Mouse (Mus musculus): ENCODE data around the gene Ninj1. TPM values are rescaled to one million over a fixed set of nuclear protein-coding genes. Genes with fewer than 3 reads are reported as not detected.
A peak's percentile ranks its signal among the peaks of the same experiment; 100 is the strongest.

Ninj1 gene
- polyA plus RNA-seq, 1 experiment: 28.6 TPM

DNA sequence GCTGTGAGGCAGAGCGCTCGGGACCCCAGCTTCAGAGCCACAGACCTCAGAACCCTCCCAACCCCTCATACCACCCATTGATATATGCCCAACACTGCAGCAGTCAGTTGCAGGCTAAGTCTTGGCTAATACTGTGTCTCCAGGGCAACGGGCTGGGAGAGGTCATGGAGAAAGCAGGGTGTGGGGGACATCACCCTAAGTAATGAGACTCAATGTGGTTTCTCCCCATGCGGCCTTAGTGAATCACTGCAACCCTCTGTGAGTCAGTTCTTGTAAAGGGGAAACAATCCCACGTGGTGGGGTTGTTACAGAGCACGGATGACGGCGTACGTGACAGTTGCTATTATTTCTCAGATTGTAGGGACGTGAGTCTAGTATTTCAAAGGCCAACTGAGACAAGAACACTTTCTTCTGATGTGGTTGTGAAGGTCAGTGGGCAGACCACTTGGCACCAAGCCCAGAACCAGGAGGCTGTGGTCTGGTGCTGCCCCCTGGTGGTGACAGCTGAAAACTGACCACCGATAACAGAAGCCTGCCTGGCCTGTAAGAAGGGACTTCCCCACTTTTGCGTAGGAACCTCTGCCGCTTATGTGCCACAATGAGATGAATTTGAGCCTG, 18.2 kb downstream of the Ninj1 start:
- Histone ChIP-seq H3K4me3 (ENCODE audit: insufficient read depth, low read length) (no peak overlapping the region), H3K4me1 (ENCODE audit: control insufficient read depth, insufficient read depth, low read length) (no peaks in the 10 kb centered on the region), H3K27ac (ENCODE audit: insufficient read depth, low read length) (no peak overlapping the region)
- TF ChIP-seq POLR2A (IDR thresholded peaks at IDR 0.05; ENCODE audit: low read depth, low read length): no peak
- TF ChIP-seq CTCF (IDR thresholded peaks at IDR 0.05; ENCODE audit: borderline replicate concordance, insufficient read depth, low read length): peak; percentile 70

DNA sequence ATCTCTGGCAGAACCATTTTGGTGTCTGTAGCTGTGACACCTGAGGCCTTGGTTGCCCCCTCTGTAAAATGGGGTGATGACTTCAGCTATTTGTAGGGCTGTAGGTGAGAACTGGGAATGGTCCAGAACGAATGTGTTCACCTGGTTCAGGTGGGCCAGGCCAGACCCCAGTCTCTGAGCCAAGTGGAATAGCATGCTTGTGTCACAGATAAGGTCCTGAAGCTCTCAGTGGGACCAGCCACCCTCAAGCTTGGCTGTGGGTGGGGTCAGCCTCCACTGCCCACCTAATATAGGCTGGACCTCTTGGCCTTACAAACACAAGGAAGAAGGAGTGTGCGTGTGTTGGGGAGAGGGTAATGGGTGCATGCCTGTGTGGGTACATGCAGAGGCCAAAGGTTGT, 19.1 kb downstream of the Ninj1 start:
- TF ChIP-seq CTCF (IDR thresholded peaks at IDR 0.05; ENCODE audit: borderline replicate concordance, insufficient read depth, low read length): no peak
- TF ChIP-seq POLR2A (IDR thresholded peaks at IDR 0.05; ENCODE audit: low read depth, low read length): no peak
- Histone ChIP-seq H3K27ac (ENCODE audit: insufficient read depth, low read length) (no peak overlapping the region), H3K4me3 (ENCODE audit: insufficient read depth, low read length) (no peak overlapping the region), H3K4me1 (ENCODE audit: control insufficient read depth, insufficient read depth, low read length) (peaks cover 6% of the 10 kb centered on the region; the same call in 1 of the 2 replicates)

DNA sequence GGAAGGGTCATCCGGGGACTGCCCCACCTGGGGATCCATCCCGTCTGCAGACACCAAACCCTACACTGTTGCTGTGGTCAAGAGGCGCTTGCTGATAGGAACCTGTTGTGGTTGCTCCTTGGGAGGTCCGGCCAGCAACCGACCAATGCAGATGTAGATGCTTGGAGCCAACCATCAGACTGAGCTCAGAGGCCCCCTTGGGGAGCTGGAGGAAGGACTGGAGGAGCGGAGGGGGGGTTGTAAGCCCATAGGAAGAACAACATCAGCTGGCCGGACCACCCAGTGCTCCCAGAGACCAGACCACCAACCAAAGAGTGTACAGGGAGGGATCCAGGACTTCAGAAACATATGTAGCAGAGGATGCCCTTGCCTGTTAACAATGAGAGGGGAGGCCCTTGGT, 22.0 kb downstream of the Ninj1 start:
- peaks cover 23% of the 10 kb centered on the region for H3K4me1 ChIP-seq (ENCODE audit: control insufficient read depth, insufficient read depth, low read length)
- TF ChIP-seq POLR2A (IDR thresholded peaks at IDR 0.05; ENCODE audit: low read depth, low read length): no peak
- no peak for TF ChIP-seq CTCF (IDR thresholded peaks at IDR 0.05; ENCODE audit: borderline replicate concordance, insufficient read depth, low read length)
- no peak overlapping the region for H3K27ac ChIP-seq (ENCODE audit: insufficient read depth, low read length)
- H3K4me3 ChIP-seq (ENCODE audit: insufficient read depth, low read length): no peak overlapping the region

DNA sequence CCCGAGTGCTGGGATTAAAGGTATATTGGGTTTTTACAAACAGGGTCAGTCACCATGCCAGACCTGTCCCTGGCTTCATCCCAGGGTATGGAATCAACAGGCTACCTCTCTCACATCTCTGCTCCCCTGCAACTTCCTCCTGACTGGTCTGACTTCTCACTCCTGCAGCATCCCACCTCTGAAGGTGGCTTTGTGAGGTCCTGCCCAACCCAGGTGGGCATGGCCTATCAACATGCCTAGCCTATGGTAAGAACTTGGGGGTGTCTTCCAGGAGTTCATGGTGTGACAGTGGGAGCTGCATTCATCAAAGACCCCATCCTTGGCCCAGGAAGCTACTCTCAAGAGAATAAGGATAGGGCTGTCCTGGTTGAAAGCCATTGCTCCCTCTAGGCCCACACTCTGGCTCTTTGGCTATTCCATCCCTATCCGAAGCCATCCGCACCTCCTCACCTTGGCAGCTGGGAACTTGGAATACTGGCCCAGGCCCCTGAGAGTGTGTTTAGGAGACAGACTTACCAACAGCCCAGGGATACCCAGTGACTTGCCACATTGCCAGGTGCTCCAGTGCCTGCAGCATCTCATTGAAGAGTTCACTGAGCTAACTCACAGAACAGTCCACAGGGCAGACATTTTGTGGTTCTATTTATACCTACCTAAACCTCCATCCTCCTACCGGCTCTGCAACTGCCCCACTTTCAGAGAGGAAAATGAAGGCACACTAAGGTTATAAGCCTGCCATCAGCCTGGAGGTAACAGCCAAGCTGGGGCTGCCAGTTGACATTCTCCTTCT, 25.6 kb downstream of the Ninj1 start:
- Histone ChIP-seq H3K27ac (ENCODE audit: insufficient read depth, low read length) (no peak overlapping the region), H3K4me1 (ENCODE audit: control insufficient read depth, insufficient read depth, low read length) (peaks cover 30% of the 10 kb centered on the region), H3K4me3 (ENCODE audit: insufficient read depth, low read length) (no peak overlapping the region)
- no peak for TF ChIP-seq POLR2A (IDR thresholded peaks at IDR 0.05; ENCODE audit: low read depth, low read length)
- no peak for TF ChIP-seq CTCF (IDR thresholded peaks at IDR 0.05; ENCODE audit: borderline replicate concordance, insufficient read depth, low read length)

DNA sequence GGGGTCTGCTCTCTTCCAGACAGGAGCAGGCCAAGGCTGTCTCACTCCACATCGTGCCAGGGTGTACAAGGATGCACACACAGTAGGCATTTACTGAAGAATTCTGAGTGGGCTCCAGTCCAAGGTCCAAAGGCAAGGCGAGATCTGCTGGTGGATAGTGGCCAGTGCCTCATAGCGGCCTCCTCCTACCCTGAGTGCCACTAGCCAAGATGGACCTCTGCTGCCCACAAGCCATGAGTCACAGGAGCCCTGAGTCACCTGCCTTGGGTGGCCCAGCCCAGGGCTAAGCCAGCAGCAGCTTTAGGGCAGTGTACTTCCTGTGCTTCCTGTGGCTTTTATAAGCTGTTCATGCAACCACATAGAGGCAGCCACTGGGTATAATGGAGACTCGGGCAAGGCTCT, 26.2 kb downstream of the Ninj1 start:
- H3K4me1 ChIP-seq (ENCODE audit: control insufficient read depth, insufficient read depth, low read length): peaks cover 30% of the 10 kb centered on the region
- TF ChIP-seq POLR2A (IDR thresholded peaks at IDR 0.05; ENCODE audit: low read depth, low read length) (no peak), CTCF (IDR thresholded peaks at IDR 0.05; ENCODE audit: borderline replicate concordance, insufficient read depth, low read length) (no peak)
- H3K27ac ChIP-seq (ENCODE audit: insufficient read depth, low read length): peak overlapping the region; percentile 12; the same call in 1 of the 2 replicates
- H3K4me3 ChIP-seq (ENCODE audit: insufficient read depth, low read length): no peak overlapping the region

DNA sequence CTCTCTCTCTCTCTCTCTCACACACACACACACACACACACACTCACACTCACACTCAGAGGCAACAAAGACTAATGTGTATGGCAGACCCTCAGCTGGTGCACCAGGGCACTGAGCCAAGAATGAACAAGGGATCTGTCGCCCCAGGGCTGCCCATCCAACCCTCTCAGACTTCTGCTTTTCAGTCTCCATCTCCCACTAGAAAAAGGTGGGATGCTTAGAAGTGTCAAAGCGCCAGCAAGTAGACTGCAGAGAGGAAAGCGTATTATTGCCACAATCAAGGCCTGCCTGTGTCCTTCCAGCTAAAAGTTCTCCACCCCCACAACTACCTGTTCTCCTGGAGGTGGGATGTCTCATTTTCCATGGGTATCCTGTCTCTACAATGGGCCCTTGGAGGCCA, 27.2 kb downstream of the Ninj1 start:
- peaks cover 30% of the 10 kb centered on the region for H3K4me1 ChIP-seq (ENCODE audit: control insufficient read depth, insufficient read depth, low read length)
- TF ChIP-seq CTCF (IDR thresholded peaks at IDR 0.05; ENCODE audit: borderline replicate concordance, insufficient read depth, low read length) (no peak), POLR2A (IDR thresholded peaks at IDR 0.05; ENCODE audit: low read depth, low read length) (no peak)
- no peak overlapping the region for H3K27ac ChIP-seq (ENCODE audit: insufficient read depth, low read length)
- no peak overlapping the region for H3K4me3 ChIP-seq (ENCODE audit: insufficient read depth, low read length)

DNA sequence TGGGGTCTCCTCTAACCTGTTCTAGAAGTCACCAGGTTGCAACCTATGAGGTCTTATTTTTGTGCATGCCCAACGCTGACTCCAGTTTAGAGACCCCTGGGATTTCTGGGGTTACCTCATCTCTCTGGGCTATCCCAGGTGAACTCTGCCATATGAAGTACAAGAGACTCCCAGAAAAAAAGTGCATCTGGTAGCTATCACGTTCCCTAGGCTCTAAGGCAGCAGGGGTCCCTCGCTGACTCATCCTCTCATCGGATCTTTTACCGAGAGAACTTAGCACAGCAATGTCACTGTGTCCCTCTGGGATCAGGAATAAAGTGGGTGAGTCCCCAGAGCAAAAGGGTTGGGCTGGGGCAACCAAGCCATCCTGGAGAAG, 27.8 kb downstream of the Ninj1 start:
- no peak for TF ChIP-seq CTCF (IDR thresholded peaks at IDR 0.05; ENCODE audit: borderline replicate concordance, insufficient read depth, low read length)
- TF ChIP-seq POLR2A (IDR thresholded peaks at IDR 0.05; ENCODE audit: low read depth, low read length): no peak
- no peak overlapping the region for H3K27ac ChIP-seq (ENCODE audit: insufficient read depth, low read length)
- peaks cover 30% of the 10 kb centered on the region for H3K4me1 ChIP-seq (ENCODE audit: control insufficient read depth, insufficient read depth, low read length)

DNA sequence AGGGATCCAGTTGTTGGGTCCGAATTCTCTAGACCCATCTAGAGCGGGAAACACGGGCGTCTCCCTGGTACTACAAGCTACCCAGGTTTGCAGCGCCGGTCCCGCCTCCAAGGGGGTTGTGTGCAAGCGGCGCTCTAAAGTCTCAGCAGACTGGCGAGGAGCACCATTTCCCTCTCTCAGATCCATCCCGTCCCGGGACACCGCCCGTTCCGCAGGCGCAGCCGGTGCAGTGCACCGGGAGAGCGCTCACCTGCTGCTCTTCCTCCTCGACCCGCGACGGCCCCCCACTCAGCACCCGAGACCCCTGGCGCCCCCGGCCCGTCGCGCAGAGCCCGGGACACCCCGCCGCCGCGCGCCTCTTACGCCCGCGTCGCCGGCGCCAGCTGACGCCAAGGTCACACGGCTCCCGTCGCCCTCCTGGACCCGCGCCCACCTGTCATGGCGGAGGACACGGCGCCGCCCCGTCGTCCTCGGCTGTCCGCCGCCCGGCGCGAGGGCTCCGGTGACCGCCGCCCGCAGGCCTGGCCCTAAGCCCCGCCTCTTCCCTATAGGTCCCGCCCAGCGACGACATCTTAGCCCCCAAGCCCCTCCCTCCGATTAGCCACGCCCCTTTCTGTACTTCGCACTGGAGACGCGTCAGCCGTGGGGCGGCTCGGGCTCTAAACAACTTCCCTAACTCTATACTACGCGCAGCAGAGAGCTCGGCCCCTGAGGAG, 28.4 kb downstream of the Ninj1 start, which contains the start of gene Card19:
Gene Card19 (minus strand): TSS at position 534 of the 716 bp plus-strand sequence.
- Histone ChIP-seq H3K4me3 (ENCODE audit: insufficient read depth, low read length) (peak within 1 kb of the TSS; percentile 53), H3K4me1 (ENCODE audit: control insufficient read depth, insufficient read depth, low read length) (peaks cover 30% of the 10 kb centered on the region), H3K27ac (ENCODE audit: insufficient read depth, low read length) (peak within 1 kb of the TSS; percentile 38)
- TF ChIP-seq POLR2A (IDR thresholded peaks at IDR 0.05; ENCODE audit: low read depth, low read length): peak; percentile 75
- TF ChIP-seq CTCF (IDR thresholded peaks at IDR 0.05; ENCODE audit: borderline replicate concordance, insufficient read depth, low read length): no peak

More for the DNA sequence above, 27.8 kb downstream of the Ninj1 start:
- H3K4me3 ChIP-seq (ENCODE audit: insufficient read depth, low read length): peak overlapping the region; percentile 53

DNA sequence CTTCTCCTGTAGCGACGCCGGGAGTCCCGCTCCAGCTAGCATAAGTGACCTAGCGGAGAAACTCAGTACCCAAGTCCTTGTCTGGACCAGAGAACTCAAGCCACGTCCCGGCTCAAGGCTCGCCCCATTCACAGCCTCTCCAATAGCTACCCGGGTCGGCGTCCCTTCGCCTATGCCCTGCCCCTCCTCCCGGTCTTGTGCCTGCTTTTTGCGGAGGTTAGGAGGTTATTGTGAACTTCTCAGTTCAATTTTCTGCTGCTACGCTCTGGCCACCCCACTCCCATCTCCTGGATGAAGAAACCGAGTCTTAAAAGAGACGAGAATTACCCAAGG, 28.9 kb downstream of the Ninj1 start:
- Histone ChIP-seq H3K4me3 (ENCODE audit: insufficient read depth, low read length) (peak overlapping the region; percentile 50), H3K27ac (ENCODE audit: insufficient read depth, low read length) (peak overlapping the region; percentile 38; the same call in 1 of the 2 replicates), H3K4me1 (ENCODE audit: control insufficient read depth, insufficient read depth, low read length) (peaks cover 26% of the 10 kb centered on the region)
- TF ChIP-seq POLR2A (IDR thresholded peaks at IDR 0.05; ENCODE audit: low read depth, low read length) (no peak), CTCF (IDR thresholded peaks at IDR 0.05; ENCODE audit: borderline replicate concordance, insufficient read depth, low read length) (no peak)
